Mouse (Mus musculus) liver (tissue): ENCODE measurements around the gene Ctla2a.
"Not testable (repeated sequence)": the region's sequence is repeated elsewhere in the genome, so short reads cannot be mapped to it uniquely, and the experiment has no call there.

ENCODE experiments used
- DNase-seq: peaks from one replicate; pipeline ENCODE4 v3.0.0-alpha.2; 2020; ENCODE audit warnings: mixed read lengths

Ctla2a gene

DNA sequence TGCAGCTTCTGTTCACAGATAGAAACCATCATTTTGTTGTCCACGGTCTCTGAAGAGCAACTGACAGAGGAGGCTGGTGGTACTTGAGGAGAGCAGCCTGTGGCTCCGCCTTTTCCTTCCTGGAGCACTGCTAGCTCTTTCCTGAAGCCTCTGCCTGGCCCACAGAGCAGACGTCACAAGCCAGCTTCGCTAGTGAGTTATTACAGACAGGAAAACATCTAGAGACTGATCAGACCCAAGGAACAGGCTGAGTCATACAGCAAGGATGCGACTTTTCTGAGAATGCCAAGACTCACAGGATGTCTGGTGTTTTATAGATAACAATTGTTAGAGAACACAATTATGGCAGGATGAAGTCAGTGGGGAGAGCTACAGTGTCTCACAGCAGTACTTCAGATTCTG is at the start of gene Ctla2a, which contains the start of gene Gm49391:
Gene Ctla2a (minus strand): TSS at position 126 of the 402 bp plus-strand sequence.
Gene Gm49391 (minus strand): TSS at position 72 of the 402 bp plus-strand sequence.
- DNase-seq, result peak; percentile 32

DNA sequence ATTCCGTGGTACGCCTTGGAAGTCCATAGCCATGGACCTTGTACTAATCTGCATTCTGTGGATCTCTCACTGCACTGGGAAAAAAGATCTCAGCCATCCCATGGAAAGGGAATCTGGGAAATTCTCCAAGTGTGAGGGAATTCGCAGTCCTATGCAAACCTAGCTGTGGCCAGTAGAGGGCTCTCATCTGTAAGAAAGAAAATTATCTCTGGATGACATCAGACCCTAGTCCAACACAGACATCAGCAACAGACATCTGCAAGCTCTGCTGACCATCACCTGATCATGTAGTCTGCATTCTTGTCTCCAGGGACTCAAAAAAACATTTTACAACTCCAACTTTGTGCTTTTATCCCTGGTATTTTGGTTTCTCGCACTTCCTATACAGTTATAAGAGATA is 35.9 kb upstream of the Ctla2a start:
- DNase-seq, result not testable (repeated sequence)

DNA sequence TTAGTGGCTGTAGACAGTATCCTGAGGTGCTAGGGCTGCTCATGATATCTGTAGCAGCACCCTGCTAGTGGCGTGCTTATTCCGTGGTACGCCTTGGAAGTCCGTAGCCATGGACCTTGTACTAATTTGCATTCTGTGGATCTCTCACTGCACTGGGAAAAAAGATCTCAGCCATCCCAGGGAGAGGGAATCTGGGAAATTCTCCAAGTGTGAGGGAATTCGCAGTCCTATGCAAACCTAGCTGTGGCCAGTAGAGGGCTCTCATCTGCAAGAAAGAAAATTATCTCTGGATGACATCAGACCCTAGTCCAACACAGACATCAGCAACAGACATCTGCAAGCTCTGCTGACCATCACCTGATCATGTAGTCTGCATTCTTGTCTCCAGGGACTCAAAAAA is 27.6 kb upstream of the Ctla2a start:
- DNase-seq, result not testable (repeated sequence)

GRCm38 (mm10) chr13:60961706-60962105 is 25.3 kb upstream of the Ctla2a start:
- no peak for DNase-seq

DNA sequence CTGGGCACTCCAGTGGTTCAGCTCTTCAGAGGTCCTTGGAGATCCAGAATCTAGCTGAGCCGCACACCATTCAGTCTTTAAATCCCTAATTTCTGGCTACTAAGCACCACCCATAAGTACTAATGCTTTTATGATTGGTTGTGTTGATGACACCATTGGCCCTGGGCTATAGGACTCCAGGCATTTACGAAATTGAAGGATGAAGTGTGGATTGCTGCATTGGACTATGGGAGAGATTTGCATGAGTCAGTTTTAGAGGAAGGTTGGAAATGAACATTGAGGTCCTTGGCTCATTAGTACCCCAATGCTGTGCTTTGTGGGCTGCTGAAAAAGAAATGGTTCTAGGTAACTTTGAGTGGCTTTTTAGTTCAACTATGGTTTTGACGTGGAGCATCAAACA is 5.5 kb upstream of the Ctla2a start, which contains the start of gene Tpbpa:
Gene Tpbpa (minus strand): TSS at position 101 of the 400 bp plus-strand sequence.
- DNase-seq, result not testable (repeated sequence)

GRCm38 (mm10) chr13:60935490-60935889 is 935 bp downstream of the Ctla2a start, which contains the start of gene Gm49393:
Gm49393 (minus strand) TSS chr13:60935590.
- not testable (repeated sequence) for DNase-seq

GRCm38 (mm10) chr13:60904780-60905179 is 31.6 kb downstream of the Ctla2a start, which contains the start of gene Tpbpb:
Tpbpb (minus strand) TSS chr13:60904880.
- not testable (repeated sequence) for DNase-seq

DNA sequence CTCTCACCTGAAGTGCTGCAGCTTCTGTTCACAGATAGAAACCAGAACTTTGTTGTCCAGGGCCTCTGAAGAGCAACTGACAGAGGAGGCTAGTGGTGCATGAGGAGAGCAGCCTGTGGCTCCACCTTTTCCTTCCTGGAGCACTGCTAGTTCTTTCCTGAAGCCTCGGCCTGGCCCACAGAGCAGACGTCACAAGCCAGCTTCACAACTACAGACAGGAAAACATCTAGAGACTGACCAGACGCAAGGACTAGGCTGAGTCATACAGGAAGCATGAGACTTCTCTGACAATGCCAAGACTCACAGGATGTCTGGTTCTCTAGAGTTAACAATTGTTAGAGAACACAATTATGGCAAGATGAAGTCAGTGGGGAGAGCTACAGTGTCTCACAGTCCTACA is 39.1 kb downstream of the Ctla2a start, which contains the start of gene Ctla2b:
Gene Ctla2b (minus strand): TSS at position 120 of the 400 bp plus-strand sequence.
- DNase-seq, result peak; percentile 40

DNA sequence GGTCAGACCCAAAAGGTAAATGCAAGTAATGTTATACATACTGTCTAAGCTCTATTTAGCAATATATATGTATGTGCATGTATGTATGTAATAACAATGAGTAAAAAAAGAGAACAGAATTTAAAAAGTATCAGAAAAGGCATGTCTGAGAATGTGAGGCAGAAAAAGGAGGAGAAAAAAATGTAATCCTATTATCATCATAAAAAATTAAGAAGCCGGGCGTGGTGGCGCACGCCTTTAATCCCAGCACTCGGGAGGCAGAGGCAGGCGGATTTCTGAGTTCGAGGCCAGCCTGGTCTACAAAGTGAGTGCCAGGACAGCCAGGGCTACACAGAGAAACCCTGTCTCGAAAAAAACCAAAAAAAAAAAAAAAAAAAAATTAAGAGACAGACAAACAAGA is 39.6 kb downstream of the Ctla2a start, which contains the start of gene Gm49392:
Gene Gm49392 (minus strand): TSS at position 101 of the 400 bp plus-strand sequence.
- not testable (repeated sequence) for DNase-seq

- no peak for DNase-seq
Measured at GRCm38 (mm10) chr13:60895406-60896160, 40.8 kb downstream of the Ctla2a start.

DNA sequence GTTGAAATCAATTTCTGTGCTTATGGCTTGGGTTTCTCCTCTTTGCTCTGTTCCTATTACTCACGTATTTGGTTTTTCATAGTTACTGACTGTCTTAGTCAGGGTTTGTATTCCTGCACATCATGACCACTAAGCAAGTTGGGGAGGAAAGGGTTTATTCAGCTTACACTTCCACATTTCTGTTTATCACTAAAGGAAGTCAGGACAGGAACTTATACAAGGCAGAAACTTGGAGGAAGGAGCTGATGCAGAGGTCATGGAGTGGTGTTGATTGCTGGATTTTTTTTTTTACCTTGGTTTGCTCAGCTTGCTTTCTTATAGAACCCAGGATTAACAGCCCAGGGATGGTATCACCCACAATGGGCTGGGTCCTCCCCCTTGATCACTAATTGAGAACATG is 44.1 kb downstream of the Ctla2a start:
- no peak for DNase-seq
